Mouse (Mus musculus) spleen, postnatal 36 days (tissue): ENCODE measurements at regions not wholly inside any gene's neighbourhood (a gene's known extent, or its start where the extent isn't known, plus 50 kb on each side); places are given as distances from the start of the nearest gene placed in this dataset.

Experiments
- DNase-seq, 2 experiments: peaks; one replicate each; pipeline ENCODE4 v3.0.0; 2022; ENCODE audit warnings: low spot score in 2 of 2, mixed read lengths in 1 of 2

- DNase-seq: no peak
These were observed 142.7 kb downstream of the Vegfa start for GRCm38 (mm10) chr17:45889451-45889850.

GRCm38 (mm10) chr17:45889051-45889450 lies 143.1 kb downstream of the Vegfa start:
- DNase-seq: no peak

GRCm38 (mm10) chr17:45886420-45887049 lies 145.6 kb downstream of the Vegfa start:
- no peak for DNase-seq

- DNase-seq: no peak
These were observed 146.5 kb downstream of the Vegfa start for GRCm38 (mm10) chr17:45885461-45886336.

- no peak for DNase-seq
These were observed 148.0 kb downstream of the Vegfa start for GRCm38 (mm10) chr17:45884021-45884722.

- no peak for DNase-seq
These were observed 149.0 kb upstream of the 1600014C23Rik start for GRCm38 (mm10) chr17:45882682-45883081.

GRCm38 (mm10) chr17:45881284-45881683 lies 147.6 kb upstream of the 1600014C23Rik start:
- DNase-seq: no peak

GRCm38 (mm10) chr17:45880761-45881160 lies 147.1 kb upstream of the 1600014C23Rik start:
- DNase-seq: no peak

- no peak for DNase-seq
These were observed 146.0 kb upstream of the 1600014C23Rik start for GRCm38 (mm10) chr17:45879478-45880250.

- no peak for DNase-seq
These were observed 144.8 kb upstream of the 1600014C23Rik start for GRCm38 (mm10) chr17:45878394-45878793.

GRCm38 (mm10) chr17:45875325-45875724 lies 141.7 kb upstream of the 1600014C23Rik start:
- no peak for DNase-seq

GRCm38 (mm10) chr17:45873996-45874395 lies 140.4 kb upstream of the 1600014C23Rik start:
- DNase-seq: no peak

- no peak for DNase-seq
These were observed 139.7 kb upstream of the 1600014C23Rik start for GRCm38 (mm10) chr17:45873200-45873955.

- DNase-seq: no peak
These were observed 138.3 kb upstream of the 1600014C23Rik start for GRCm38 (mm10) chr17:45871666-45872653.

GRCm38 (mm10) chr17:45871067-45871466 lies 137.4 kb upstream of the 1600014C23Rik start:
- no peak for DNase-seq

GRCm38 (mm10) chr17:45869014-45869968 lies 135.6 kb upstream of the 1600014C23Rik start:
- DNase-seq: no peak

GRCm38 (mm10) chr17:45868539-45868938 lies 134.9 kb upstream of the 1600014C23Rik start:
- DNase-seq: no peak

GRCm38 (mm10) chr17:45867727-45868126 lies 134.1 kb upstream of the 1600014C23Rik start:
- DNase-seq: no peak
